Mouse (Mus musculus) urinary bladder, adult 18-20 months (tissue): ENCODE measurements around the gene Dnah6.
A peak's percentile ranks its signal among the peaks of the same experiment; 100 is the strongest.

Experiments
- DNase-seq, 2 experiments: peaks; one replicate each; pipeline ENCODE4 v3.0.0; 2022; ENCODE audit warnings: low spot score in 2 of 2, mixed read lengths in 2 of 2

Dnah6 gene

GRCm38 (mm10) chr6:73228408-73228807 lies 7.0 kb upstream of the Dnah6 start:
- DNase-seq = no peak

GRCm38 (mm10) chr6:73227376-73228158 lies 6.1 kb upstream of the Dnah6 start:
- DNase-seq = no peak

- DNase-seq = peak; percentile 31 to 76
These were observed 1.5 kb upstream of the Dnah6 start for GRCm38 (mm10) chr6:73222841-73223526.

- peak; percentile 8 to 29 for DNase-seq
These were observed 696 bp upstream of the Dnah6 start for GRCm38 (mm10) chr6:73221958-73222735.

- no peak for DNase-seq
These were observed 9.8 kb downstream of the Dnah6 start for GRCm38 (mm10) chr6:73211602-73212001.

- DNase-seq = no peak
These were observed 10.4 kb downstream of the Dnah6 start for GRCm38 (mm10) chr6:73211036-73211435.

GRCm38 (mm10) chr6:73210445-73210972 lies 10.9 kb downstream of the Dnah6 start:
- no peak for DNase-seq

- no peak for DNase-seq
These were observed 11.9 kb downstream of the Dnah6 start for GRCm38 (mm10) chr6:73209598-73209997.

- DNase-seq = no peak
These were observed 16.5 kb downstream of the Dnah6 start for GRCm38 (mm10) chr6:73204937-73205336.

- DNase-seq = no peak
These were observed 17.7 kb downstream of the Dnah6 start for GRCm38 (mm10) chr6:73203724-73204123.

- no peak for DNase-seq
These were observed 26.2 kb downstream of the Dnah6 start for GRCm38 (mm10) chr6:73195291-73195690.

GRCm38 (mm10) chr6:73190756-73191155 lies 30.7 kb downstream of the Dnah6 start:
- no peak for DNase-seq

GRCm38 (mm10) chr6:73184276-73184675 lies 37.2 kb downstream of the Dnah6 start:
- no peak for DNase-seq

- no peak for DNase-seq
These were observed 38.5 kb downstream of the Dnah6 start for GRCm38 (mm10) chr6:73182987-73183386.

- no peak for DNase-seq
These were observed 39.0 kb downstream of the Dnah6 start for GRCm38 (mm10) chr6:73182410-73182809.

- DNase-seq = no peak
These were observed 39.4 kb downstream of the Dnah6 start for GRCm38 (mm10) chr6:73182006-73182405.

- no peak for DNase-seq
These were observed 46.3 kb downstream of the Dnah6 start for GRCm38 (mm10) chr6:73175156-73175555.

GRCm38 (mm10) chr6:73167230-73167629 lies 54.2 kb downstream of the Dnah6 start:
- DNase-seq = no peak

GRCm38 (mm10) chr6:73162958-73163357 lies 58.5 kb downstream of the Dnah6 start:
- no peak for DNase-seq

- no peak for DNase-seq
These were observed 60.1 kb downstream of the Dnah6 start for GRCm38 (mm10) chr6:73161338-73161737.

- no peak for DNase-seq
These were observed 66.0 kb downstream of the Dnah6 start for GRCm38 (mm10) chr6:73155455-73155854.

GRCm38 (mm10) chr6:73153675-73154074 lies 67.8 kb downstream of the Dnah6 start:
- peak; percentile 43 to 55 for DNase-seq
